In genomic region chr1:118388757-118389453, GRCm38 (mm10) we compare ENCODE assay signal across 8 mouse cellular contexts. TPM values are rescaled to one million over a fixed set of nuclear protein-coding genes. Genes with fewer than 3 reads are reported as not detected.
DNase-seq lines count a peak whose midpoint lies in the region; ATAC-seq lines count a peak whose summit lies in the region.

Gene Clasp1 (plus strand): TSS chr1:118389058.

- H3K36me3 ChIP-seq in lung, embryonic 16.5 days (ENCODE audit: control insufficient read depth, insufficient read depth, low read length): no peaks in the 10 kb centered on the region

- peak; percentile 94 for DNase-seq in MEL-GATA-1-ER (ENCODE audit: extremely low read depth, low read depth)
- peak; percentile 97 for DNase-seq in cerebellum, adult 8-10 months
- peak; percentile 97 for DNase-seq in forelimb bud, embryonic 11.5 days (ENCODE audit: low read depth, low spot score)
- DNase-seq in layer of hippocampus, adult 9-10 months (ENCODE audit: low spot score): peak; percentile 90
- DNase-seq in ovary, postnatal 10 days (ENCODE audit: low spot score): peak; percentile 83
- peak; percentile 93 to 94 for DNase-seq in thymus, postnatal 10 days (ENCODE audit: low spot score in 2 of 2)

- ATAC-seq in hematopoietic stem cell, adult 5-6 weeks (replicated peaks in 1 of 2; ENCODE audit: insufficient read depth in 1 of 2, low FRiP score in 2 of 2, low TSS enrichment in 1 of 2, low read depth in 1 of 2, poor library complexity in 2 of 2, severe bottlenecking in 2 of 2): peak; percentile 93 to 94
- peak; percentile 98 for ATAC-seq in lung, embryonic 16.5 days (ENCODE audit: low read depth)

- H3K4me1 ChIP-seq in lung, embryonic 16.5 days (replicated peaks; ENCODE audit: control insufficient read depth, insufficient read depth, low read length): peaks cover 11% of the 10 kb centered on the region

- under 1% methylated on average over 44 of the region's 44 CpGs for WGBS in lung, embryonic 16.5 days

- H3K9ac ChIP-seq in lung, embryonic 16.5 days (ENCODE audit: low read length): peak within 1 kb of the TSS; percentile 88

- peak within 1 kb of the TSS; percentile 81 for H3K4me3 ChIP-seq in lung, embryonic 16.5 days (ENCODE audit: low read length)

- H3K27ac ChIP-seq in lung, embryonic 16.5 days (ENCODE audit: low read length): peak within 1 kb of the TSS; percentile 78

- H3K27me3 ChIP-seq in lung, embryonic 16.5 days (ENCODE audit: control insufficient read depth, insufficient read depth, low read depth, low read length): no peaks in the 10 kb centered on the region

- peak within 1 kb of the TSS; percentile 65 for H3K4me2 ChIP-seq in lung, embryonic 16.5 days (ENCODE audit: low read depth, low read length)

- H3K9me3 ChIP-seq in lung, embryonic 16.5 days (ENCODE audit: control insufficient read depth, low read length): no peaks in the 10 kb centered on the region

RNA-seq across cellular contexts. Expression of gene Clasp1, which starts in this region (rescaled TPM):
- 56.7 and 66.0 TPM in 2 replicates for total RNA-seq in hematopoietic stem cell, adult 5-6 weeks (2017)
- polyA plus RNA-seq in lung, embryonic 16.5 days (2015; fragmentation: Nextera tagmentation; extraction: Ambion mirVana): 37.6 and 39.0 TPM in 2 replicates

Comparison
In these comparisons a context has a peak if more than half of its experiments do, and no peak if none do; other contexts are left out.
1. Peak in every context shown above with its lines: DNase-seq, ATAC-seq, H3K4me3 ChIP-seq and H3K27ac ChIP-seq.